Mouse (Mus musculus) intestine, embryonic 14.5 days (tissue): ENCODE results near the gene Cox6b1. TPM values are rescaled to one million over a fixed set of nuclear protein-coding genes. Genes with fewer than 3 reads are reported as not detected.

Experiments used
- microRNA-seq: library from miRNA; unstranded; fragments of <30 nt; microRNA quantifications from one replicate; pipeline ENCODE4, GENCODE M21; 2016
- polyA plus RNA-seq: library from polyadenylated mRNA; unstranded; fragments of >200 nt; fragmentation: Nextera tagmentation; extraction: Ambion mirVana; gene quantifications from 2 replicates; pipeline ENCODE4 v1.2.1, GENCODE M21; 2014

Gene Cox6b1
- polyA plus RNA-seq, 1 experiment from 2014 or later = 1,229 TPM

Small RNA genes within 50 kb of the gene (microRNA-seq; reads per million reads assigned to microRNA genes)
- not detected for gene Mir3569

Other genes starting within 250 kb of the Cox6b1 start
- 53.7 and 54.7 TPM in 2 replicates for gene Tyrobp, start 212.4 kb downstream of the Cox6b1 start, polyA plus RNA-seq
- 1.6 and 2.1 TPM in 2 replicates for gene Hcst, start 206.3 kb downstream of the Cox6b1 start, polyA plus RNA-seq
- 2.3 and 3.2 TPM in 2 replicates for gene Nfkbid, start 204.4 kb downstream of the Cox6b1 start, polyA plus RNA-seq
- 37.9 and 43.0 TPM in 2 replicates for gene Aplp1, start 180.6 kb downstream of the Cox6b1 start, polyA plus RNA-seq
- 0.13 and 2.9 TPM in 2 replicates for gene Kirrel2, start 168.5 kb downstream of the Cox6b1 start, polyA plus RNA-seq
- gene Nphs1, start 167.8 kb downstream of the Cox6b1 start, polyA plus RNA-seq = 0.15 and 1.3 TPM in 2 replicates
- 1.3 TPM in 2 replicates for gene Prodh2, start 132.5 kb downstream of the Cox6b1 start, polyA plus RNA-seq
- 10.7 and 11.9 TPM in 2 replicates for gene Arhgap33, start 91.1 kb downstream of the Cox6b1 start, polyA plus RNA-seq
- gene Hspb6, start 74.0 kb downstream of the Cox6b1 start, polyA plus RNA-seq = 45.0 and 48.5 TPM in 2 replicates
- 15.2 and 15.7 TPM in 2 replicates for gene Proser3, start 73.9 kb downstream of the Cox6b1 start, polyA plus RNA-seq
- gene Lin37, start 66.3 kb downstream of the Cox6b1 start, polyA plus RNA-seq = 36.9 and 38.5 TPM in 2 replicates
- 92.3 and 94.5 TPM in 2 replicates for gene U2af1l4, start 62.9 kb downstream of the Cox6b1 start, polyA plus RNA-seq
- gene Gm49396, start 62.8 kb downstream of the Cox6b1 start, polyA plus RNA-seq = 7.7 and 9.1 TPM in 2 replicates
- gene Psenen, start 62.5 kb downstream of the Cox6b1 start, polyA plus RNA-seq = 119 and 125 TPM in 2 replicates
- gene Igflr1, start 60.7 kb downstream of the Cox6b1 start, polyA plus RNA-seq = 3.3 and 3.5 TPM in 2 replicates
- gene Kmt2b, start 37.4 kb downstream of the Cox6b1 start, polyA plus RNA-seq = 12.8 and 13.0 TPM in 2 replicates
- 0.81 and 0.83 TPM in 2 replicates for gene Zbtb32, start 27.2 kb downstream of the Cox6b1 start, polyA plus RNA-seq
- 12.1 and 15.3 TPM in 2 replicates for gene Upk1a, start 13.3 kb downstream of the Cox6b1 start, polyA plus RNA-seq
- gene Etv2, start 9.7 kb upstream of the Cox6b1 start, polyA plus RNA-seq = not detected in 2 replicates
- 96.4 and 101 TPM in 2 replicates for gene Rbm42, start 24.2 kb upstream of the Cox6b1 start, polyA plus RNA-seq
- gene Haus5, start 38.8 kb upstream of the Cox6b1 start, polyA plus RNA-seq = 48.7 and 49.5 TPM in 2 replicates
- gene Pmis2, start 45.5 kb upstream of the Cox6b1 start, polyA plus RNA-seq = not detected in 2 replicates
- 1.4 TPM in 2 replicates for gene 2200002J24Rik, start 72.8 kb upstream of the Cox6b1 start, polyA plus RNA-seq
- 1.0 and 2.2 TPM in 2 replicates for gene Atp4a, start 86.1 kb upstream of the Cox6b1 start, polyA plus RNA-seq
- 213 and 238 TPM in 2 replicates for gene Tmem147, start 103.4 kb upstream of the Cox6b1 start, polyA plus RNA-seq
- 0.51 TPM in 1 of 2 replicates, not detected in the other for gene Gapdhs, start 117.5 kb upstream of the Cox6b1 start, polyA plus RNA-seq
- 1.5 and 2.7 TPM in 2 replicates for gene Sbsn, start 125.3 kb upstream of the Cox6b1 start, polyA plus RNA-seq
- gene Dmkn, start 137.6 kb upstream of the Cox6b1 start, polyA plus RNA-seq = 0.61 and 1.3 TPM in 2 replicates
- 0.80 and 0.86 TPM in 2 replicates for gene Krtdap, start 161.7 kb upstream of the Cox6b1 start, polyA plus RNA-seq
- gene Ffar2, start 197.6 kb upstream of the Cox6b1 start, polyA plus RNA-seq = 2.4 and 5.9 TPM in 2 replicates
- 0.32 and 0.39 TPM in 2 replicates for gene Ffar3, start 230.0 kb upstream of the Cox6b1 start, polyA plus RNA-seq
- 0.14 TPM in 1 of 2 replicates, not detected in the other for gene Ffar1, start 235.4 kb upstream of the Cox6b1 start, polyA plus RNA-seq